Mouse (Mus musculus) liver, adult 2 months (tissue): ENCODE results near the gene Grk1.

Experiments
- CTCF ChIP-seq: fragments of 200-500 bp; IDR thresholded peaks from 2 replicates; pipeline ENCODE4 v1.5.1; 2011; ENCODE audit warnings: low read depth, low read length, control low read depth
- POLR2A ChIP-seq: fragments of 200-500 bp; IDR thresholded peaks from 2 replicates; pipeline ENCODE4 v1.6.1; 2011; ENCODE audit warnings: low read length, control low read depth; ENCODE audit not compliant: insufficient read depth; ENCODE audit errors: extremely low read depth

GRCm38 (mm10) chr8:13434889-13435288, 30.0 kb downstream of the Grk1 start, which contains the start of gene Tmem255b:
- TF ChIP-seq POLR2A, result no peak
- no peak for TF ChIP-seq CTCF
